Mouse (Mus musculus) bone marrow macrophage, adult 2 months (primary cell): ENCODE data around the gene St13.

Source experiments
- CTCF ChIP-seq: IDR thresholded peaks from 2 replicates; pipeline ENCODE4 v1.5.1; 2012; ENCODE audit warnings: low read depth, mild to moderate bottlenecking, low read length, moderate library complexity
- POLR2A ChIP-seq: IDR thresholded peaks from 2 replicates; pipeline ENCODE4 v1.6.1; 2012; ENCODE audit warnings: mild to moderate bottlenecking, low read depth, low read length, borderline replicate concordance

DNA sequence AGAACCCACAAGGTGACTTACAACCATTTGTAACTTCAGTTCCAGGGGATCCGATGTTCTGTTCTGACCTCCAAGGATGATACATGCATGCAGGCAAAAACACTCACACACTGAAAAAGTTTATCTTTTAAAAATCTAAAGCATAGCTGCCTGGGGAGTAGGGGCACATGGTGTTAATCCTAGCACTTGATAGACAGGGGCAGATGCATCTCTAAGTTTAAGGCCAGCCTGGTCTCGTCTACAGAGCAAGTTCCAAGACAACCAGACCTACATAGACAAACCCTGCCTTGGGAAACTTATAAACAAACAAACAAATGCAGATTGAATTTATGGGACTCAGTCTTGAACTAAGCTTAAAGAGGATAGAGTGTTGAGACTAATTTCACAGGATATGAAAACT lies 21.0 kb downstream of the St13 start:
- TF ChIP-seq CTCF (no peak), POLR2A (no peak)
